Mouse (Mus musculus) kidney, adult 2 months (tissue): ENCODE data around the gene Itgad.

Experiments used
- CTCF ChIP-seq: fragments of 200-500 bp; conservative IDR thresholded peaks from 2 replicates; pipeline ENCODE4 v1.5.1; 2011; ENCODE audit warnings: low read depth, mild to moderate bottlenecking, control low read depth, low read length, moderate library complexity, mixed read lengths; ENCODE audit not compliant: insufficient read depth, insufficient read length
- POLR2A ChIP-seq: fragments of 200-500 bp; IDR thresholded peaks from one replicate; pipeline ENCODE4 v1.6.1; 2011; ENCODE audit warnings: low read depth, low read length, control low read depth

DNA sequence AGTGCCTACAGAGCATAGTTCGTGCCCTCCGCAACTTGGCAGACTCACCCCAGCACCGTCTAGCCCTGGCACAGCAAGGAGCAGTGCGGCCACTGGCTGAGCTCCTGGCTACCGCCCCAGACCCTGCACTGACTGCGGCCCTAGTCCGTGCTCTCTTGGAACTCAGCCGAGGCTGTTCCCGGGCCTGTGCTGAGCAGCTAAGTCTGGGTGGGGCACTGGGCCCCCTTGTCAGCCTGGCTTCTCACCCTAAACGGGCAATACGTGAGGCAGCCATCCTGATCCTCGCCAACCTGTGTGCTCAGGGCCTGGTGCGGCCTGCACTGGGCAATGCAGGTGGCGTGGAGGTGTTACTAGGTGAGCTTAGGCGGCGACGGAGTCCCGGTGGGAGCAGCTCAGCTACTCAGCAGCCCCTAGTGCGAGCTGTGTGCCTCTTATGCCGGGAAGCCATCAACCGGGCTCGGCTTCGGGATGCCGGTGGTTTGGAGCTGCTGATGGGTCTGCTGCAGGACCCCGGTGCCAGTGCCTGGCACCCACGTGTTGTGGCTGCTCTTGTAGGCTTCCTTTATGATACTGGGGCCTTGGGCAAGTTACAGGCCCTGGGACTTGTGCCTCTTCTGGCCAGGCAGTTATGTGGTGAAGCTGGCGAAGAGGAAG, 86.1 kb downstream of the Itgad start:
- no peak for TF ChIP-seq CTCF
- TF ChIP-seq POLR2A: no peak
